Mouse (Mus musculus) A20 (cell line): ENCODE data around the gene Gucy1a1.
"Not testable (repeated sequence)": the region's sequence is repeated elsewhere in the genome, so short reads cannot be mapped to it uniquely, and the experiment has no call there.

Experiments used
- DNase-seq: peaks from one replicate; pipeline ENCODE4 v3.0.0-alpha.2; 2011; ENCODE audit warnings: low read depth, low spot score

The Gucy1a1 gene

DNA sequence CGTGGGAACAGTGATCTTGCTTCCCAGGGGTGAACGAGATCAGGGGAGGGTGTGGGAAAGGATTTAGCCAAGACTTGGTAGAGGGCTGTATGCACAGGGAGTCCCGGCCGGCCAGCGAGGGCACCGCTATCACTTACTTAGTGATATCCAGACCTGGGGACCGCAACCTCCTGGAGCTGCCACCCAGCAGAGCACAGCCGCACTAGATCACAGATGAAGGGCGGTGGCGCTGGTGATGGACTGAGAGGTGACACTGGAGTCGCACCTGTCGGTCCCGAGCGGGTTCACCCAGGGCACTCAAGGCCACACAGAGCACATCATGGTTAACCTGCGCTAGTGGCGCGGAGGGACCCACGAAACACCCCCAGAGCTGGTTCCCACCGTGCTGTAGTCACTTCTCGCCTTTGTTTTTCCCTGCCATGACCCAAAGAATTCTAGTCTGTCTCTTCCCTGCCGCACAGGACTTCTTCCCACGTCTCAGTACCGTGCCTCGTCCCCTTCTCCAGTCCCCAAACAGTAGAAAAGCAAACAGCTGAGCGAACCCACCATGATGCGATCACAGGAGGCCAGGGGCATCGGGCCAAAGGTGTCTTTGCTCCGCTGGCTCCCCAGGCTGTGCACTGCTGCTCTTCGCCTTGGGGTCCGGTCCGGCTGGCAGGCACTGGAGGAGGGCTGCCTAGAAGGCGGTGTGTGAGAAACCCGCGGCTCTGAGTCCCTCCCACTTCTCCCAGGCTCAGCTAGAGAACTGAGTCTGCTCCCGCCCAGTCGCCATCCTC, at the start of gene Gucy1a1:
Gene Gucy1a1, minus strand, starts transcription at position 664 of the 776 bp plus-strand sequence.
- no peak for DNase-seq

- no peak for DNase-seq
Measured at GRCm38 (mm10) chr3:82191559-82192245, 46.1 kb upstream of the Gucy1a1 start.

- DNase-seq, result no peak
Measured at GRCm38 (mm10) chr3:82185626-82186025, 40.0 kb upstream of the Gucy1a1 start.

GRCm38 (mm10) chr3:82181500-82181899, 35.9 kb upstream of the Gucy1a1 start:
- no peak for DNase-seq

DNA sequence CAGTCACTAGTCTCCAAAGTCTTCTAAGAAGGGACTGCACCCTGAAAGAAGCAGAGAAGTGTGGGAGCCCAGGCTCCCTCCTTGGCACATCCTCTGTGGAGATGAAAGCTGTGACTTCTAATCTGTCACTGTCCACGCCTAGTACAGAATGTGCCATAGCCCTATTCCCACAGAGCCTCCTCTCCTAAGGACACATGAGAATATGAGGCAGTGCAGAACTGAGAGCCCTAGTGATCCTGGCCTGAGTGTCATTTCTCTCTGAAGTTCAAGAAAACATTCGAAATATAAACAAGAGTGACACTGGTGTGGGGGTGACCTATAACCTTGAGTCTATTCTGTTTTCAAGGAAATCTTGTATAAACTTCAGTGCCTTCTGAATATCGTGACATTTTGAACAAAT, 34.7 kb upstream of the Gucy1a1 start:
- DNase-seq, result no peak

DNA sequence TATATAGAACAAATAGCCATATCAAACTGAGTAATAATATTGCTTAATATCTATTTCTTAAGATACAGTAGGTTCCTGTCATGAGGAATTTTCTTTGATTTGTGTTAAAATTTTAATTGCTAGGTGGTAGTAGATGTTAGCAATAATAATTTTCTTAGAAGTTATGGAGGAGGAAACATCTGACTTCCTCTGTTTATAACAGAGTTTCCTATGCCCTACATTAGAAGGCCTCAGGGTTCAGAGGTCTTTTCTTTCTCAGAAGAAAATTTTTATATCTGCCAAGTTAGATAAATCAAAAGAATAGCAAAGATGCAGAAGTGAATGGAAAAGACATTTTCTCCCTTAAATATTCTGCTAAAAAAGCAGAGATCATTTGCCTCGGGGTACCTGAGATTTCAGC, 29.9 kb upstream of the Gucy1a1 start:
- no peak for DNase-seq

- no peak for DNase-seq
Measured at GRCm38 (mm10) chr3:82167064-82167463, 21.5 kb upstream of the Gucy1a1 start.

GRCm38 (mm10) chr3:82165937-82166336, 20.3 kb upstream of the Gucy1a1 start:
- no peak for DNase-seq

DNA sequence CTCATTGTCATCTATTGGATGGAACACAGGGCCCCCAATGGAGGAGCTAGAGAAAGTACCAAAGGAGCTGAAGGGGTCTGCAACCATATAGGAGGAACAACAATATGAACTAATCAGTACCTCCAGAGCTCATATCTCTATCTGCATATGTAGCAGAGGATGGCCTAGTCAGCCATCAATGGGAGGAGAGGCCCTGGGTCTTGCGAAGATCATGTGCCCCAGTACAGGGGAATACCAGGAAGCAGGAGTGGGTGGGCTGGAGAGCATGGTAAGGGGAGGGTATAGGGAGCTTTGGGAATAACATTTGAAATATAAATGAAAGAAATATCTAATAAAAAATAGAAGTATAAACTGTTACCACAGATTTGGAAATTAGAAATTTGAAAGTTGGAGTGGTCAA, 17.4 kb upstream of the Gucy1a1 start:
- DNase-seq, result not testable (repeated sequence)

- DNase-seq, result no peak
Measured at GRCm38 (mm10) chr3:82145978-82146377, 389 bp upstream of the Gucy1a1 start.

GRCm38 (mm10) chr3:82144725-82145125, 864 bp downstream of the Gucy1a1 start:
- no peak for DNase-seq

- DNase-seq, result no peak
Measured at GRCm38 (mm10) chr3:82140781-82141180, 4.8 kb downstream of the Gucy1a1 start.

DNA sequence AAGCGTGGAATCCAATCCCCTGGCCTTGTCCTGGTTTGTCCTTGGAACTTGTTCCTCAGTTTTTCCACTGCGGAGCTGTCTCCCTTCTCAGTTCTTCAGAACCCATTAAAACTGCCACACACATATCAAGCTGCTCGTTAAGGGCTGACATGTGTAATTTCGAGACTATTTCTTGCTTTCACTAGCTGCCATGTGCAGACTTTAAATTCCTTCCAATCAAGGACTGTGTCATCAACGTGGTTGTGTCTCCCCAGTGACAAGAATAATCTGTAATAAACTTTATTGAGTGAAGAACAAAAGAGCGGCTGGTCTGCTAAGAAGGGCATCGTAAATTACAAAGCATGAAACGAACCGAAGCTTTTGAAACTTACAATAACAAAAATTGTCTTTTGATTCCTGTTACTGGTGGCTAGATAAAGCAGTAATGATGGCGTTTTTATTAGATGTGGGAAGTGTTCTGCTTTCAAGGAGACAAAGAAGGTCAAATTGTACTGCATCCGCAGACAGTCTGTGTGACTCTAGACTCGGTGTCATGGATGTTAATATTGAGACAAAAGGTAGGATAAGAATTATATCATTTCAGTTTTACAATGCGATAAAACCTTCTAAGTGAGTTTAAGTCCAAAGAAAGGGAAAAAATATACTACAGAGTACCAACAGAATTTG, 7.5 kb downstream of the Gucy1a1 start:
- no peak for DNase-seq

DNA sequence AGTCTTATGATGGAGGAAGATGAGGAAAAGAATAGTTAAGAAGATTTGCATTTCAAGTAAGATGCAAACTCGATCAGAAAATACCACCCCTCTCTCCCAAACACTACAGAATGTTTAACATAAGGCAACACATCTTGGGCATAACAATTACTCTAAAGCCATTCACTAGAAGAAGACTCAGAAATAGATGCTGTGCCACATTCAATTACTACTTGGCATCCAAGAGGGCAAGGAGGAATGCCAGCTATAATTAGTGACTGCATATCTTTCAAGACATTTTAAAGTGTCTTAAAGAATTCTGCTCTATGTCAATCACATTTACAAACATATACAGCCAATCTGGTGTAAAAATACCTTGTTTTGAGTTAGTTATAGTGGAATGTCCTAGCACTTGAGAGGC, 10.1 kb downstream of the Gucy1a1 start:
- DNase-seq, result no peak

GRCm38 (mm10) chr3:82129258-82129657, 16.3 kb downstream of the Gucy1a1 start:
- DNase-seq, result no peak

- no peak for DNase-seq
Measured at GRCm38 (mm10) chr3:82124567-82124966, 21.0 kb downstream of the Gucy1a1 start.

- no peak for DNase-seq
Measured at GRCm38 (mm10) chr3:82118916-82119315, 26.7 kb downstream of the Gucy1a1 start.

GRCm38 (mm10) chr3:82112439-82112838, 33.1 kb downstream of the Gucy1a1 start:
- no peak for DNase-seq

GRCm38 (mm10) chr3:82111986-82112385, 33.6 kb downstream of the Gucy1a1 start:
- no peak for DNase-seq

DNA sequence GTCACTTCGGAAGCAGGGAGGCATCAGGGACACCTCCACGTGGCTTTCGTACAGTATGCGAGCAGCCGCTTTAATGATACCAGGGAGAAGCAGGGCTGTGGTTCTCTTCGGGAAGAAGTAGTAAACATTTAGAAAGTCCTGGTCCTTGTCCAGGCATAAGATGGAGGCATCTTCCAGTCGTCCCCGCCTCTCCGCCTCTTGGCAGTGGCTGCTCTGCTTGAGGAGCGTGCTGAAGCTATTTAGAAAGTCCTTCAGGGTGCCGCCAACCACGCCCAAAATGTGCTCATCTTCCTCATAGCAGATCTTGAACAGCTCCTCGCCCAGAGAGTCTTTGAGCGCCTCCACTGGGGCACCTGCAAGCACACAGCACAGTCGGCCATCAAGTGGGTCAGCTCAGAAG, 36.6 kb downstream of the Gucy1a1 start:
- no peak for DNase-seq

DNA sequence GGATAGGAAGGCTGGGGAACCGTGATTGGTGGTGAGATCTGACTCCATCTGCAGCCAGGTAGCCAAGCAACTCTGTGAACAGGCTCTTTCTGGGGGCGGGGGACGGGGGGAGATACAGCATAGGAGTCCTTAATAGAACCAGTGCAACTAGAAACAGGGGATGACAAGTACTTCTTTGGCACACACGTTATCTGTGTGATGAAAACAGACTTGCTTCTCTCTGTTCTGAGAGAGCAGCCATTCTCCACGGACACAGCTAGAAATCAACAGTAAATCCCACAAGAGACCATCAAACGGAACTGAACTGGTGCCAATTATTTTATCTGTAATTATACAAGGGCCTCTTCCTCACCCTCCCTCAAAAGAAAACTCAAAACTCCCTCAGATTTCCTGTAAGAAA, 41.4 kb downstream of the Gucy1a1 start:
- no peak for DNase-seq

DNA sequence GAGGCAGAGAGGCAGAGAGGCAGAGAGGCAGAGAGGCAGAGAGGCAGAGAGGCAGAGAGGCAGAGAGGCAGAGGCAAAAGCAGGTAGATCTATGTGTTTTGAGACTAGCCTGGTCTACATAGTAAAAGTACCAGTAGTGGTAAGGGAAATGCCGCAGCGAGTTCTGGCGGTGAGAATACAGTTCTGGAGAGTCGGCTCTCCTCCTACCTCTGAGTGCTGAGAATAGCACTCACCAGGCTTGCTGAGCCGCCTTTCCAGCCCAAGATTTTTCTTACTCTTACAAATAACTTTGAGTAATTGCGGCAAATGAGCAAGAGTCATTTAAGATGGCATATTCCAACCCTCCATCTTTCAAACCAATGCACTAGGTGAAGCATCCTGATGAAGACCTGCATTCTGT, 46.5 kb downstream of the Gucy1a1 start:
- DNase-seq, result no peak

DNA sequence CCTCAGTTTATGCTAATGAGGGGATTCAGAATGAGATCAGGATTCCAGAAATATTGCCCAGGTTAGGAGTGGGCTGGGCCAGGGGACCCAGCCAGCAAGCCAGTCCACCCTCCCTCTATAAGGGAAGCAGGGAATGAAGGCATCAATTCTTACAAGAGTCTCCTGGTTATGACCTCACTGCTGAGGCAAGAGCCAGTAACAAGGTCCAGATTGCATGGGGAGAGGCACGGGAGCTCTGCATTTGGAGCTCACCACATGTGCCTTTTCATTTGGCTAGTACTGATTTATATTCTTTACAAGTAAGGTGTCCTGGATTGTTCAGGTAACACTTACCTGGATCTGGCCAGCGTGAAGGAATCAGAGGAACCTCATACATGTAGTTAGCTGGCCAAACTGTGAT, 48.8 kb downstream of the Gucy1a1 start:
- no peak for DNase-seq
